Mouse (Mus musculus): ENCODE results near the gene Defb35.
A peak's percentile ranks its signal among the peaks of the same experiment; 100 is the strongest.
"Not testable (repeated sequence)": the region's sequence is repeated elsewhere in the genome, so short reads cannot be mapped to it uniquely, and the experiment has no call there.

Gene Defb35

GRCm38 (mm10) chr8:21938052-21938451, at the start of gene Defb35:
TSS of gene Defb35 (plus strand) at chr8:21938352.
- not testable (repeated sequence) for DNase-seq (ENCODE audit: low read depth, low spot score)

- not testable (repeated sequence) for DNase-seq (ENCODE audit: low read depth, low spot score)
These were observed 31.9 kb upstream of the Defb35 start, which contains the start of gene Defb11 for GRCm38 (mm10) chr8:21906290-21906689. TSS of gene Defb11 (minus strand) at chr8:21906412.

DNA sequence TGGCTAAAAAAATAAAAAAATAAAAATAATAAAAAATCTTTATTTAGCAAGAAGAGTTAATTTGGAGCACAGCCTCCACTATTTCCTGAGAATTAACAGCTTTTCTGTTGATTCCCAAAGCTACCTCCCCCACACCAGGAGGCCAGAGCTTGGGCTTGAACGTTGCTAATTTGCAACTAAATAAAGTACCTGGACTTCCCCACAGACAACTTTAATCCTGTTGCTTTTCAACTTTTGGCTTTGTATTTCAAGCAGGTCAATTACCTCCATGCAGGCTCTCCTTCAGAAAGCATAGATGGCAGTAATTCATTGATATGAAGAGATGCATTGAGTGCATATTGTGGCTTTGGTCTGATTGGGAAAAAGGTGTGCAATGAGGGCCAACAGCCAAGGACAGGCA, 26.2 kb upstream of the Defb35 start:
- DNase-seq (ENCODE audit: low read depth, low spot score) = no peak

DNA sequence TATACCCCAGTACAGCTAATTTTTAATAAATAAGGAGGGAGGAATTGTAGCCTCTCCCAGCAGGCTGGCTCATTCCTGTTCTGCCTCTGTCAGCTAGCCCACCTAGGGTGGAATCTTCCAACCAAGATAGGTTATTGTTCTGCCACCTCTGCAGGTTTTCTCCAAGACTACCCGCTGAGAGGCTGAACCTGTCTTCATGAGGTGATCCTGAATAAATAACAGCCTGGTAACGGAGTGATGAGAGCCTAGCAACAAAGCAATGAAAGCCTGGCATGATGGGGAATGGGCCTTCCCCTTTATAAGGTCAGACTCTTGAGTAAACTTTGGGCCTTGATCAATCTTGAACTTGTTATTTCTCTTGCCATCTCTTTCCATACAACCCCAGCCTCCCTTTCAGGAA, 25.6 kb upstream of the Defb35 start:
- DNase-seq (ENCODE audit: low read depth, low spot score) = no peak

- DNase-seq (ENCODE audit: low read depth, low spot score) = no peak
These were observed 22.5 kb upstream of the Defb35 start for GRCm38 (mm10) chr8:21915625-21916024.

- DNase-seq (ENCODE audit: low read depth, low spot score) = not testable (repeated sequence)
These were observed 7.4 kb upstream of the Defb35 start for GRCm38 (mm10) chr8:21930754-21931153.

- no peak for DNase-seq (ENCODE audit: low read depth, low spot score)
These were observed 5.5 kb upstream of the Defb35 start, which contains the start of gene Defb15 for GRCm38 (mm10) chr8:21932610-21933009. TSS of gene Defb15 (minus strand) at chr8:21932710.

DNA sequence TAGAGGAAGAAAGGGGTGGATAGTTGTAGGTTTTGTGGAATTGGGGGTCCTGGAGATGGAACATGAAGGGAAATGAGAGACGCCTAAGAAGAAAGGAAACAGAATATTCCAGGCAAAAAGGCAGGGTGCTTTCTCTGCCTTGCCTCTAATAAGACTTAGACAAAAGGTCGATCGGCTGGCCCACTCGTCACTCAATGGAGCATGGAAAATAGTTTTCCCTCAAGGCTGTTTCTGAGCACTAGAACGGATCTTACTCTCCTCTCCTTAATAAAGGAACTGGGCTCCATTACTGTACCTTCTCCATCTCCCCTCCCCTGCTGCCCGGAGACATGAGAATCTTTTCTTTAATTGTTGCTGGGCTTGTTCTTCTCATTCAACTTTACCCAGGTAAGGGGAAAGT, 8.3 kb downstream of the Defb35 start, which contains the start of gene Defb13:
Gene Defb13, plus strand, starts transcription at position 301 of the 400 bp plus-strand sequence.
- no peak for DNase-seq (ENCODE audit: low read depth, low spot score)

DNA sequence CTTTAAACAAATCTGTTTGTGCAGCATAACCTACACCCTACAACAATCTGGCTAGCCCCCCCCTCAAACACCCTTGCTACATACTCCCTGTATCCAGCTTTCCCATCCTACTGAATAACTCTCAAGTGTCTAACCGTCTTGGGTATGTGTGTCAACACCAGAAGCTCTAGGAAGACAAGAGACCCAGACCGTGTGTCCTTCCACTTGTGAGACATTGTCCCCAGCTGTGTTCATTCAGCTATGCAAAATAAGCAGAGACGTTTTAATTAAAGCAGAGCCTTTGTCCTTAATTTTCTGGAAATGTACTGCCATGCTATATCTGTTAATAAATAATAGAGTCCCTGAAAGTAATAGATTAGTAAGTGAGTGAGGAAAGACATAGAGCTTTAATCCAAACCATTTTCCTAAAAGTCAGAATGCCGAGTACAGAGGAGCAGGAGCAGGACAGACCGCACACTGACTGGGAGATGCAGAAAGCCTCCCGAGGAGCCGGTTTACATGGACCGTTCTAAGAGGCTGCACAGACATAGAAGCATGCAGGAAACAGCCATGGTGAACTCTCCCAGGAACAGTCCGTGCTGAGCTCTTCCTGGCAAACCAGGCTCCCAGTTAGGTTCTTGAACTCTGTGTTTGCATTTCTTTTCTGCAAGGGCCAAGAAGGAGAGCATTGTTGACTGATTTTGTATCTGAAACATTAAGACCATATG, 9.3 kb downstream of the Defb35 start:
- no peak for DNase-seq (ENCODE audit: low read depth, low spot score)

DNA sequence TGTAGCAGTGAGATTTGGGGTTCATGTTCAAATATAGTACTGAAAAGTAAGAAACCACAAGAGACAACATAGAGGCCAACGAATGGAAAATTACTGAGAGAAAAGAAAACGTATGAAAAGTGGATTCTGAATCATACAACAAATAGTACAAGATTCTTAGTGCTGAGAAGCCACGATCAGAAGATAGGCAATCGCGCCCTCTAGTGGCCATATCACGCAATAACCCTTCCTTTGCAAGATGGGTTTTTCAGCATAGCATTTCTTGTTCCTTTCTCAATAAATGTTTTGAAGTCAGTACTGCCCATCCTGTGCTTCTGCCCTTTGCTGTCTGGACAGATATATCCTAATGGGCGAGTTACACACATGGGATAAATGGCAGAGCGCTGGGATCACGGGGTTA, 17.2 kb downstream of the Defb35 start:
- DNase-seq (ENCODE audit: low read depth, low spot score) = peak; percentile 30

GRCm38 (mm10) chr8:21956336-21956735, 18.2 kb downstream of the Defb35 start:
- no peak for DNase-seq (ENCODE audit: low read depth, low spot score)

DNA sequence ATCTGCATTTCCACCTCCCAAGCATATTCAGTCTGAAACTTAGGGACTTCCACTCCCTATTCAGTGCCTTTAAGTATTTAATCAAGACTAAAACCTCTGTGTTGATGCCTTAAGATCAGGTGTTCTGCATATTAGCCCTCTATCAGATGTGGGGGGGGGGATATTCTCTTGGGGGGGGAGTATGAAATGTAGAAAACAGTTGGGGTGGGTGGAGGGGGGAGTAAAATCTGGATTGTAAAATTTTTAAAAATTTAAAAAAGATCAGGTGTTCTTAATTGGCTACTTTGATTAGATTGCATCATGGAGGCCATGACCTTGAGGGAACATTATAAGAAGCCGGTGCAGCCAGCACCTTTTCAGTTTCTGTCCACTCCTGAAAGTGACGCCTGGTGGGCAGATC, 20.3 kb downstream of the Defb35 start, which contains the start of gene Fam90a1a:
Gene Fam90a1a, plus strand, starts transcription at position 301 of the 400 bp plus-strand sequence.
- no peak for DNase-seq (ENCODE audit: low read depth, low spot score)

DNA sequence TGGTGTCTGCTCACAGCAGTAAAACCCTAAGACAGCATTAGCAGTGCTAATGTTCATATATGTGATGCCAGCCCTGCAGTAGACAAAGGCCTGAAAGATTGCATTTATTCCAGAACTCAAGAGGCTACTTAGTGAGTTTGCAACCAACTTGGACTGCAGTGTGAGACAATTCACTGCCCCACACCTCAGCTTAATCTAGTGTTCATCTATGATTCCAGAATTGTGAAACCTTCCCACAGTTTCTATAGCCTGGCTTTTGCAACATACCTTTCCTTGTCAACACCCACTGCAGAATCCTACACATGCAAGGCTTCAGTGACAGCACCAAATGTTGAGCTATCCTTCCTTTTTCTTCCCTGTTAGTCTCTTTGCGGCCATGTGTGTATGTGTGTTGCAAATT, 28.5 kb downstream of the Defb35 start:
- no peak for DNase-seq (ENCODE audit: low read depth, low spot score)

GRCm38 (mm10) chr8:21969475-21969874, 31.3 kb downstream of the Defb35 start, which contains the start of gene Ccdc70:
TSS of gene Ccdc70 (plus strand) at chr8:21969775.
- DNase-seq (ENCODE audit: low read depth, low spot score) = no peak

DNA sequence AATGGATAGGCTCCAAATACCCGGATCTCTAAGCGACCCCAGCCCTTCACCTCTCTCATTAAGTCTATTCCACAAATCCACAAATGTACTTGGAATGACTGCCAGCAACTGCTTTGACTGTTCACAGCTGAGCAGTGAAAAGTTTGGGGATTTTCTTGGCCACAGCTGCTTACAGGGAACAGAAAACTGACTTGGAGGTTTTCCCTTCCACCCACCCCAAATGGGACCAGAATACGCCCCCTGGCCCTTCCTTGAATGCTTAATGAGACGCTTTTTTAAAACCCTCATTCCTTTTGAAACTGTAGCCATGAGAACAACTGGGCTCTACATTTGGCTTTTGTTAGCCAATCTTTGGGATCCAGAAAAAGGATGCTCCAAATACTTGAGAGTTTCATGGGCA, 40.0 kb downstream of the Defb35 start:
- no peak for DNase-seq (ENCODE audit: low read depth, low spot score)

GRCm38 (mm10) chr8:21981664-21982337, 43.6 kb downstream of the Defb35 start:
- DNase-seq (ENCODE audit: low read depth, low spot score) = no peak
